12 mouse cellular contexts compared by ENCODE assay signal in the genomic region with DNA sequence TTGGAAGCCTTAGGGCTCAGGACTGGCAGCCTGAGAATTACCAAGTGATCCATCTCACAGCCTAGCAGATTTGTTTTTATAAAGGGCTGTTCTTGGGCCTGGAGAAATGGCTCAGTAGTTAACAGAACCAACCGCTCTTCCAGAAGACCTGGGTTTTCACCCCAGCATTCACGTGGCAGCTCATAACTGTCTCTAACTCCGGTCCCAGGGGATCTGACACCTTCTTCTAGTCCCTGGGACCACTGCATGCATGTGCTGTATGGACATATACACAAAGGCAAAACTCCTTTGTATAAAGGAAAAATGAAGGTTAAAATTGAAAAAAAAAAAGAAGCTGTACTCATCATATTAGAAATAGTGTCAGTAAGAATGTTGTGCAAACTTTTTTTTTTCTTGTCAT. TPM values are rescaled to one million over a fixed set of nuclear protein-coding genes. Genes with fewer than 3 reads are reported as not detected.
A peak's percentile ranks its signal among the peaks of the same experiment; 100 is the strongest.
DNase-seq lines count a peak whose midpoint lies in the region; ATAC-seq and TF ChIP-seq lines count a peak whose summit lies in the region.
"Had no signal": no experiment of that assay in that cellular context is flagged by ENCODE, and none has a peak within 500 bp of the region (broad histone marks: within the 10 kb centered on the region; RNA-seq: fewer than 3 reads in every experiment).

No protein-coding gene starts in this region.

- H3K27me3 ChIP-seq in forebrain, embryonic 11.5 days (ENCODE audit: control insufficient read depth, insufficient read depth, low read length): no peaks in the 10 kb centered on the region
- H3K27me3 ChIP-seq in forebrain, postnatal 0 days (ENCODE audit: insufficient read depth, low read length): no peaks in the 10 kb centered on the region
- H3K27me3 ChIP-seq in liver, postnatal 0 days (ENCODE audit: insufficient read depth, low read length): no peaks in the 10 kb centered on the region
- H3K27me3 ChIP-seq in liver, embryonic 11.5 days (replicated peaks; ENCODE audit: control insufficient read depth, insufficient read depth, low read length): no peaks in the 10 kb centered on the region
- no peaks in the 10 kb centered on the region for H3K27me3 ChIP-seq in stomach, embryonic 16.5 days (ENCODE audit: control insufficient read depth, insufficient read depth, low read length)
- H3K27me3 ChIP-seq in stomach, postnatal 0 days (ENCODE audit: control insufficient read depth, insufficient read depth, low read length): no peaks in the 10 kb centered on the region
- H3K27me3 ChIP-seq: forebrain, embryonic 12.5 days; hindbrain, embryonic 13.5 days had no signal

- TF ChIP-seq EP300 in liver, postnatal 0 days (IDR thresholded peaks at IDR 0.05; ENCODE audit: low read depth): no peak
- no peak for TF ChIP-seq EP300 in stomach, postnatal 0 days (optimal IDR thresholded peaks at IDR 0.05)

- TF ChIP-seq CTCF in forebrain, postnatal 0 days (IDR thresholded peaks at IDR 0.05; ENCODE audit: low read depth): no peak
- no peak for TF ChIP-seq CTCF in liver, postnatal 0 days (IDR thresholded peaks at IDR 0.05; ENCODE audit: low read depth)
- TF ChIP-seq CTCF in stomach, postnatal 0 days (IDR thresholded peaks at IDR 0.05; ENCODE audit: low read depth): no peak

- DNase-seq in forebrain, embryonic 11.5 days (ENCODE audit: low spot score): no peak
- no peak for DNase-seq in forebrain, postnatal 0 days
- DNase-seq in liver, postnatal 0 days: no peak
- DNase-seq in liver, embryonic 11.5 days (ENCODE audit: low spot score): no peak
- no peak for DNase-seq in stomach, postnatal 0 days (ENCODE audit: low spot score)
- peak; percentile 40 for DNase-seq in naive thymus-derived CD4-positive, alpha-beta T cell, adult 2 months (ENCODE audit: low read depth)
- no peak for DNase-seq in cerebellum, postnatal 36 days

- H3K4me3 ChIP-seq in forebrain, embryonic 11.5 days (ENCODE audit: low read depth, low read length): no peak overlapping the region
- no peak overlapping the region for H3K4me3 ChIP-seq in forebrain, postnatal 0 days (ENCODE audit: low read depth, low read length)
- H3K4me3 ChIP-seq in liver, postnatal 0 days (ENCODE audit: low read depth, low read length): no peak overlapping the region
- H3K4me3 ChIP-seq in liver, embryonic 11.5 days (ENCODE audit: low read depth, low read length): no peak overlapping the region
- H3K4me3 ChIP-seq in stomach, embryonic 16.5 days (replicated peaks; ENCODE audit: low read length): no peak overlapping the region
- H3K4me3 ChIP-seq in stomach, postnatal 0 days (ENCODE audit: low read depth, low read length): no peak overlapping the region
- H3K4me3 ChIP-seq: forebrain, embryonic 12.5 days; hindbrain, embryonic 13.5 days had no signal

- no peaks in the 10 kb centered on the region for H3K9me3 ChIP-seq in forebrain, embryonic 11.5 days (ENCODE audit: control insufficient read depth, low read length)
- H3K9me3 ChIP-seq in forebrain, postnatal 0 days (ENCODE audit: low read length): no peaks in the 10 kb centered on the region
- no peaks in the 10 kb centered on the region for H3K9me3 ChIP-seq in liver, postnatal 0 days (ENCODE audit: low read length)
- no peaks in the 10 kb centered on the region for H3K9me3 ChIP-seq in liver, embryonic 11.5 days (ENCODE audit: control insufficient read depth, low read length)
- H3K9me3 ChIP-seq in stomach, embryonic 16.5 days (replicated peaks; ENCODE audit: control insufficient read depth, low read length): no peaks in the 10 kb centered on the region
- H3K9me3 ChIP-seq in stomach, postnatal 0 days (ENCODE audit: control insufficient read depth, low read length): no peaks in the 10 kb centered on the region
- H3K9me3 ChIP-seq: heart, embryonic 10.5 days; hindbrain, embryonic 13.5 days had no signal

- H3K36me3 ChIP-seq in forebrain, embryonic 11.5 days (ENCODE audit: control insufficient read depth, insufficient read depth, low read length): no peaks in the 10 kb centered on the region
- no peaks in the 10 kb centered on the region for H3K36me3 ChIP-seq in forebrain, postnatal 0 days (ENCODE audit: insufficient read depth)
- H3K36me3 ChIP-seq in liver, postnatal 0 days (replicated peaks; ENCODE audit: insufficient read depth, low read length): no peaks in the 10 kb centered on the region
- H3K36me3 ChIP-seq in liver, embryonic 11.5 days (ENCODE audit: control insufficient read depth, insufficient read depth, low read length): no peaks in the 10 kb centered on the region
- H3K36me3 ChIP-seq in stomach, embryonic 16.5 days (ENCODE audit: control insufficient read depth, insufficient read depth, low read length): no peaks in the 10 kb centered on the region
- H3K36me3 ChIP-seq in stomach, postnatal 0 days (ENCODE audit: control insufficient read depth, insufficient read depth, low read length): no peaks in the 10 kb centered on the region
- H3K36me3 ChIP-seq: forebrain, embryonic 12.5 days; heart, embryonic 10.5 days; hindbrain, embryonic 13.5 days had no signal

- H3K4me2 ChIP-seq in forebrain, embryonic 11.5 days (ENCODE audit: low read depth, low read length, severe bottlenecking): no peak overlapping the region
- no peak overlapping the region for H3K4me2 ChIP-seq in forebrain, postnatal 0 days (ENCODE audit: low read depth)
- H3K4me2 ChIP-seq in liver, postnatal 0 days (ENCODE audit: low read depth, low read length): no peak overlapping the region
- H3K4me2 ChIP-seq in liver, embryonic 11.5 days: no peak overlapping the region
- no peak overlapping the region for H3K4me2 ChIP-seq in stomach, embryonic 16.5 days (ENCODE audit: low read depth, low read length)
- H3K4me2 ChIP-seq in stomach, postnatal 0 days (replicated peaks; ENCODE audit: low read depth): no peak overlapping the region
- H3K4me2 ChIP-seq: forebrain, embryonic 12.5 days; hindbrain, embryonic 13.5 days had no signal

- H3K4me1 ChIP-seq in forebrain, embryonic 11.5 days (replicated peaks; ENCODE audit: control insufficient read depth, insufficient read depth, low read length): no peaks in the 10 kb centered on the region
- H3K4me1 ChIP-seq in forebrain, postnatal 0 days (ENCODE audit: insufficient read depth): no peaks in the 10 kb centered on the region
- H3K4me1 ChIP-seq in liver, postnatal 0 days (ENCODE audit: insufficient read depth): no peaks in the 10 kb centered on the region
- H3K4me1 ChIP-seq in liver, embryonic 11.5 days (replicated peaks; ENCODE audit: control insufficient read depth, insufficient read depth, low read length): 0 out of 2 replicates have a peak, but pooled peaks cover 3% of the 10 kb centered on the region
- no peaks in the 10 kb centered on the region for H3K4me1 ChIP-seq in stomach, embryonic 16.5 days (ENCODE audit: control insufficient read depth, insufficient read depth, low read length)
- H3K4me1 ChIP-seq in stomach, postnatal 0 days (replicated peaks; ENCODE audit: control insufficient read depth, insufficient read depth): no peaks in the 10 kb centered on the region
- H3K4me1 ChIP-seq: forebrain, embryonic 12.5 days; heart, embryonic 10.5 days; hindbrain, embryonic 13.5 days had no signal

- H3K27ac ChIP-seq in forebrain, embryonic 11.5 days (ENCODE audit: low read depth, low read length): no peak overlapping the region
- no peak overlapping the region for H3K27ac ChIP-seq in forebrain, postnatal 0 days (ENCODE audit: low read depth, low read length)
- H3K27ac ChIP-seq in liver, postnatal 0 days (ENCODE audit: low read depth): 0 out of 2 replicates have a peak overlapping the region, but pooled peaks have one; percentile 11
- no peak overlapping the region for H3K27ac ChIP-seq in liver, embryonic 11.5 days (ENCODE audit: low read depth, low read length)
- H3K27ac ChIP-seq in stomach, embryonic 16.5 days (ENCODE audit: low read length): 0 out of 2 replicates have a peak overlapping the region, but pooled peaks have one; percentile 14
- no peak overlapping the region for H3K27ac ChIP-seq in stomach, postnatal 0 days (replicated peaks)
- H3K27ac ChIP-seq: forebrain, embryonic 12.5 days; heart, embryonic 10.5 days; hindbrain, embryonic 13.5 days; left cerebral cortex, adult 2 months had no signal

- WGBS in forebrain, embryonic 11.5 days: 70% methylated on average over 3 of the region's 3 CpGs
- WGBS in forebrain, postnatal 0 days: 72% methylated on average over 3 of the region's 3 CpGs
- WGBS in liver, postnatal 0 days (ENCODE audit: insufficient replicate concordance): 65% methylated on average over 3 of the region's 3 CpGs
- WGBS in liver, embryonic 11.5 days: 72% methylated on average over 3 of the region's 3 CpGs
- 61% methylated on average over 3 of the region's 3 CpGs for WGBS in stomach, embryonic 16.5 days
- 64% methylated on average over 3 of the region's 3 CpGs for WGBS in stomach, postnatal 0 days

- H3K9ac ChIP-seq in forebrain, embryonic 11.5 days (ENCODE audit: low read length): no peak overlapping the region
- no peak overlapping the region for H3K9ac ChIP-seq in forebrain, postnatal 0 days
- no peak overlapping the region for H3K9ac ChIP-seq in liver, postnatal 0 days (replicated peaks)
- H3K9ac ChIP-seq in liver, embryonic 11.5 days (ENCODE audit: low read depth, low read length): no peak overlapping the region
- no peak overlapping the region for H3K9ac ChIP-seq in stomach, embryonic 16.5 days (ENCODE audit: low read length)
- H3K9ac ChIP-seq in stomach, postnatal 0 days (ENCODE audit: low read length): no peak overlapping the region
- H3K9ac ChIP-seq: forebrain, embryonic 12.5 days; hindbrain, embryonic 13.5 days had no signal

- 0 out of 2 replicates have a peak, but pooled peaks have one; percentile 24 for ATAC-seq in forebrain, embryonic 11.5 days (replicated peaks; ENCODE audit: low FRiP score)
- ATAC-seq in forebrain, postnatal 0 days: no peak
- ATAC-seq in liver, postnatal 0 days: no peak
- no peak for ATAC-seq in liver, embryonic 11.5 days (replicated peaks; ENCODE audit: low FRiP score)
- ATAC-seq in stomach, embryonic 16.5 days (ENCODE audit: insufficient read depth, low FRiP score): no peak
- ATAC-seq in stomach, postnatal 0 days (ENCODE audit: low FRiP score, low TSS enrichment): no peak

RNA-seq across cellular contexts. Expression of a gene that starts 15.6 kb away (rescaled TPM):
- 718 and 776 TPM in 2 replicates for polyA plus RNA-seq in forebrain, embryonic 11.5 days (2014; fragmentation: Nextera tagmentation; extraction: Ambion mirVana)
- total RNA-seq in forebrain, postnatal 0 days (2014; rRNA removed): 576 and 901 TPM in 2 replicates
- polyA plus RNA-seq in forebrain, postnatal 0 days (2015; fragmentation: Nextera tagmentation; extraction: Ambion mirVana): 584 and 740 TPM in 2 replicates
- 446 and 482 TPM in 2 replicates for polyA plus RNA-seq in liver, postnatal 0 days (2015; fragmentation: Nextera tagmentation; extraction: Ambion mirVana)
- polyA plus RNA-seq in liver, embryonic 11.5 days (2014; fragmentation: Nextera tagmentation; extraction: Ambion mirVana): 847 and 912 TPM in 2 replicates
- polyA plus RNA-seq in stomach, embryonic 16.5 days (2015; fragmentation: Nextera tagmentation; extraction: Ambion mirVana): 560 and 735 TPM in 2 replicates
- 760 and 770 TPM in 2 replicates for polyA plus RNA-seq in stomach, postnatal 0 days (2015; fragmentation: Nextera tagmentation; extraction: Ambion mirVana)

RNA-seq across cellular contexts. Expression of a gene that starts 15.8 kb away (rescaled TPM):
- 17.9 and 20.5 TPM in 2 replicates for polyA plus RNA-seq in forebrain, embryonic 11.5 days (2014; fragmentation: Nextera tagmentation; extraction: Ambion mirVana)
- total RNA-seq in forebrain, postnatal 0 days (2014; rRNA removed): 9.4 and 10.0 TPM in 2 replicates
- 6.5 and 7.3 TPM in 2 replicates for polyA plus RNA-seq in forebrain, postnatal 0 days (2015; fragmentation: Nextera tagmentation; extraction: Ambion mirVana)
- 2.4 and 2.7 TPM in 2 replicates for polyA plus RNA-seq in liver, postnatal 0 days (2015; fragmentation: Nextera tagmentation; extraction: Ambion mirVana)
- polyA plus RNA-seq in liver, embryonic 11.5 days (2014; fragmentation: Nextera tagmentation; extraction: Ambion mirVana): 8.9 and 9.3 TPM in 2 replicates
- polyA plus RNA-seq in stomach, embryonic 16.5 days (2015; fragmentation: Nextera tagmentation; extraction: Ambion mirVana): 6.8 TPM in 2 replicates
- polyA plus RNA-seq in stomach, postnatal 0 days (2015; fragmentation: Nextera tagmentation; extraction: Ambion mirVana): 1.9 and 2.6 TPM in 2 replicates

RNA-seq across cellular contexts. Expression of a gene that starts 23.2 kb away (rescaled TPM):
- polyA plus RNA-seq in forebrain, embryonic 11.5 days (2014; fragmentation: Nextera tagmentation; extraction: Ambion mirVana): 19.1 and 21.7 TPM in 2 replicates
- total RNA-seq in forebrain, postnatal 0 days (2014; rRNA removed): 22.3 and 23.7 TPM in 2 replicates
- polyA plus RNA-seq in forebrain, postnatal 0 days (2015; fragmentation: Nextera tagmentation; extraction: Ambion mirVana): 9.9 and 15.6 TPM in 2 replicates
- 5.3 and 6.0 TPM in 2 replicates for polyA plus RNA-seq in liver, postnatal 0 days (2015; fragmentation: Nextera tagmentation; extraction: Ambion mirVana)
- 21.7 and 23.5 TPM in 2 replicates for polyA plus RNA-seq in liver, embryonic 11.5 days (2014; fragmentation: Nextera tagmentation; extraction: Ambion mirVana)
- 14.8 and 15.8 TPM in 2 replicates for polyA plus RNA-seq in stomach, embryonic 16.5 days (2015; fragmentation: Nextera tagmentation; extraction: Ambion mirVana)
- polyA plus RNA-seq in stomach, postnatal 0 days (2015; fragmentation: Nextera tagmentation; extraction: Ambion mirVana): 6.8 and 7.3 TPM in 2 replicates

RNA-seq across cellular contexts. Expression of a gene that starts 55.4 kb away (rescaled TPM):
- 1.00 and 1.2 TPM in 2 replicates for polyA plus RNA-seq in forebrain, embryonic 11.5 days (2014; fragmentation: Nextera tagmentation; extraction: Ambion mirVana)
- 1.8 and 2.2 TPM in 2 replicates for total RNA-seq in forebrain, postnatal 0 days (2014; rRNA removed)
- 0.50 and 1.2 TPM in 2 replicates for polyA plus RNA-seq in forebrain, postnatal 0 days (2015; fragmentation: Nextera tagmentation; extraction: Ambion mirVana)
- 0.22 and 0.31 TPM in 2 replicates for polyA plus RNA-seq in liver, postnatal 0 days (2015; fragmentation: Nextera tagmentation; extraction: Ambion mirVana)
- 0.73 and 0.93 TPM in 2 replicates for polyA plus RNA-seq in liver, embryonic 11.5 days (2014; fragmentation: Nextera tagmentation; extraction: Ambion mirVana)
- 0.65 and 0.85 TPM in 2 replicates for polyA plus RNA-seq in stomach, embryonic 16.5 days (2015; fragmentation: Nextera tagmentation; extraction: Ambion mirVana)
- polyA plus RNA-seq in stomach, postnatal 0 days (2015; fragmentation: Nextera tagmentation; extraction: Ambion mirVana): 0.11 and 0.16 TPM in 2 replicates

Comparison
In these comparisons a context has a peak if more than half of its experiments do, and no peak if none do; other contexts are left out.
1. H3K27ac ChIP-seq: peak in liver, postnatal 0 days (single experiment) and stomach, embryonic 16.5 days (single experiment); none in forebrain, embryonic 11.5 days (single experiment), forebrain, postnatal 0 days (single experiment), liver, embryonic 11.5 days (single experiment) and stomach, postnatal 0 days (single experiment).